Mouse (Mus musculus) stomach, postnatal 0 days (tissue): ENCODE results near the gene Zfp93.

ENCODE experiments used
- CTCF ChIP-seq: IDR thresholded peaks from 2 replicates; pipeline ENCODE4 v1.5.1; 2016; ENCODE audit warnings: antibody characterized with exemption, low read depth, mild to moderate bottlenecking, moderate library complexity
- EP300 ChIP-seq: optimal IDR thresholded peaks from 2 replicates; pipeline ENCODE3; 2016; ENCODE audit warnings: antibody characterized with exemption

GRCm38 (mm10) chr7:24325197-24325596 is 55.0 kb downstream of the Zfp93 start:
- TF ChIP-seq CTCF (no peak), EP300 (no peak)
